Mouse (Mus musculus): ENCODE measurements around the gene Pparg.

- TF ChIP-seq CTCF (IDR thresholded peaks at IDR 0.05; ENCODE audit: low read depth) = no peak
- TF ChIP-seq EP300 (IDR thresholded peaks at IDR 0.05; ENCODE audit: low read depth) = no peak
Observed at GRCm38 (mm10) chr6:115471956-115472355, 111.2 kb downstream of the Pparg start.
